Mouse (Mus musculus): Measurements from ENCODE around the gene Tac2. TPM values are rescaled to one million over a fixed set of nuclear protein-coding genes. Genes with fewer than 3 reads are reported as not detected.
A peak's percentile ranks its signal among the peaks of the same experiment; 100 is the strongest.

Tac2 gene
- total and polyA plus RNA-seq, 2 experiments from 2014 or later, result 0.27 to 4.5 TPM

- ATAC-seq (ENCODE audit: low FRiP score), result no peak
- Histone ChIP-seq H3K4me3 (ENCODE audit: low read depth, low read length) (no peak overlapping the region), H3K27ac (ENCODE audit: low read depth, low read length) (no peak overlapping the region), H3K4me1 (ENCODE audit: insufficient read depth, low read length) (no peaks in the 10 kb centered on the region; the same call in 1 of the 2 replicates), H3K4me2 (ENCODE audit: low read depth, low read length, poor library complexity, severe bottlenecking) (no peak overlapping the region), H3K9ac (replicated peaks; ENCODE audit: low read length, poor library complexity, severe bottlenecking) (no peak overlapping the region), H3K36me3 (ENCODE audit: insufficient read depth, low read length) (peaks cover 13% of the 10 kb centered on the region), H3K9me3 (ENCODE audit: low read length) (no peaks in the 10 kb centered on the region), H3K27me3 (ENCODE audit: insufficient read depth, low read length) (no peaks in the 10 kb centered on the region)
- TF ChIP-seq CTCF (IDR thresholded peaks at IDR 0.05), result no peak
- no peak for DNase-seq (ENCODE audit: low spot score)
- 18% methylated on average over 2 of the region's 2 CpGs for WGBS
These were observed 13.3 kb downstream of the Tac2 start for GRCm38 (mm10) chr10:127737552-127737951.

- H3K9ac ChIP-seq (replicated peaks; ENCODE audit: low read length, poor library complexity, severe bottlenecking), result no peak overlapping the region
- H3K4me3 ChIP-seq (ENCODE audit: low read depth, low read length), result no peak overlapping the region
- H3K4me2 ChIP-seq (ENCODE audit: low read depth, low read length, poor library complexity, severe bottlenecking), result no peak overlapping the region
- peaks cover 21% of the 10 kb centered on the region for H3K36me3 ChIP-seq (ENCODE audit: insufficient read depth, low read length)
- 54% methylated on average over 13 of the region's 13 CpGs for WGBS
- no peaks in the 10 kb centered on the region; the same call in 1 of the 2 replicates for H3K4me1 ChIP-seq (ENCODE audit: insufficient read depth, low read length)
- DNase-seq (ENCODE audit: low spot score), result no peak
- no peaks in the 10 kb centered on the region for H3K9me3 ChIP-seq (ENCODE audit: low read length)
- H3K27ac ChIP-seq (ENCODE audit: low read depth, low read length), result no peak overlapping the region
- TF ChIP-seq CTCF (IDR thresholded peaks at IDR 0.05), result peak; percentile 78
- no peaks in the 10 kb centered on the region for H3K27me3 ChIP-seq (ENCODE audit: insufficient read depth, low read length)
- no peak for ATAC-seq (ENCODE audit: low FRiP score)
These were observed 14.0 kb downstream of the Tac2 start for GRCm38 (mm10) chr10:127738151-127738882.

GRCm38 (mm10) chr10:127739083-127739660 is 14.9 kb downstream of the Tac2 start, which contains the start of gene Zbtb39:
Zbtb39 (plus strand) TSS chr10:127739538.
- peak; percentile 82 for ATAC-seq (ENCODE audit: low FRiP score)
- H3K9ac ChIP-seq (replicated peaks; ENCODE audit: low read length, poor library complexity, severe bottlenecking), result peak within 1 kb of the TSS; percentile 94
- H3K4me3 ChIP-seq (ENCODE audit: low read depth, low read length), result peak within 1 kb of the TSS; percentile 69
- peak within 1 kb of the TSS; percentile 69 for H3K4me2 ChIP-seq (ENCODE audit: low read depth, low read length, poor library complexity, severe bottlenecking)
- peak; percentile 64 for TF ChIP-seq CTCF (IDR thresholded peaks at IDR 0.05)
- no peaks in the 10 kb centered on the region for H3K27me3 ChIP-seq (ENCODE audit: insufficient read depth, low read length)
- H3K4me1 ChIP-seq (ENCODE audit: insufficient read depth, low read length), result no peaks in the 10 kb centered on the region; the same call in 1 of the 2 replicates
- H3K9me3 ChIP-seq (ENCODE audit: low read length), result no peaks in the 10 kb centered on the region
- H3K27ac ChIP-seq (ENCODE audit: low read depth, low read length), result peak within 1 kb of the TSS; percentile 77
- DNase-seq (ENCODE audit: low spot score), result peak; percentile 75
- 1% methylated on average over 18 of the region's 61 CpGs for WGBS
- H3K36me3 ChIP-seq (ENCODE audit: insufficient read depth, low read length), result peaks cover 29% of the 10 kb centered on the region

- DNase-seq (ENCODE audit: low spot score), result no peak
- ATAC-seq (ENCODE audit: low FRiP score), result peak; percentile 47
- peak overlapping the region; percentile 69 for H3K4me3 ChIP-seq (ENCODE audit: low read depth, low read length)
- under 1% methylated on average over 38 of the region's 55 CpGs for WGBS
- peak overlapping the region; percentile 77 for H3K27ac ChIP-seq (ENCODE audit: low read depth, low read length)
- no peaks in the 10 kb centered on the region; the same call in 1 of the 2 replicates for H3K4me1 ChIP-seq (ENCODE audit: insufficient read depth, low read length)
- no peaks in the 10 kb centered on the region for H3K27me3 ChIP-seq (ENCODE audit: insufficient read depth, low read length)
- no peak for TF ChIP-seq CTCF (IDR thresholded peaks at IDR 0.05)
- peaks cover 35% of the 10 kb centered on the region for H3K36me3 ChIP-seq (ENCODE audit: insufficient read depth, low read length)
- H3K9ac ChIP-seq (replicated peaks; ENCODE audit: low read length, poor library complexity, severe bottlenecking), result peak overlapping the region; percentile 94
- H3K4me2 ChIP-seq (ENCODE audit: low read depth, low read length, poor library complexity, severe bottlenecking), result peak overlapping the region; percentile 69
- no peaks in the 10 kb centered on the region for H3K9me3 ChIP-seq (ENCODE audit: low read length)
These were observed 15.4 kb downstream of the Tac2 start for GRCm38 (mm10) chr10:127739661-127740161.

- ATAC-seq (ENCODE audit: low FRiP score) (no peak), DNase-seq (ENCODE audit: low spot score) (peak; percentile 56)
- peaks cover 55% of the 10 kb centered on the region for H3K36me3 ChIP-seq (ENCODE audit: insufficient read depth, low read length)
- no peak overlapping the region for H3K4me3 ChIP-seq (ENCODE audit: low read depth, low read length)
- H3K27ac ChIP-seq (ENCODE audit: low read depth, low read length), result no peak overlapping the region
- peak; percentile 68 for TF ChIP-seq CTCF (IDR thresholded peaks at IDR 0.05)
- 61% methylated on average over 5 of the region's 5 CpGs for WGBS
- no peaks in the 10 kb centered on the region for H3K27me3 ChIP-seq (ENCODE audit: insufficient read depth, low read length)
- no peaks in the 10 kb centered on the region for H3K9me3 ChIP-seq (ENCODE audit: low read length)
- H3K4me1 ChIP-seq (ENCODE audit: insufficient read depth, low read length), result no peaks in the 10 kb centered on the region; the same call in 1 of the 2 replicates
- H3K4me2 ChIP-seq (ENCODE audit: low read depth, low read length, poor library complexity, severe bottlenecking), result no peak overlapping the region
- H3K9ac ChIP-seq (replicated peaks; ENCODE audit: low read length, poor library complexity, severe bottlenecking), result no peak overlapping the region
These were observed 20.4 kb downstream of the Tac2 start for GRCm38 (mm10) chr10:127744661-127745060.

GRCm38 (mm10) chr10:127745886-127746285 is 21.6 kb downstream of the Tac2 start:
- no peak for TF ChIP-seq CTCF (IDR thresholded peaks at IDR 0.05)
- no peak for DNase-seq (ENCODE audit: low spot score)
- WGBS, result 84% methylated on average over 4 of the region's 5 CpGs
- H3K27me3 ChIP-seq (ENCODE audit: insufficient read depth, low read length), result no peaks in the 10 kb centered on the region
- H3K4me3 ChIP-seq (ENCODE audit: low read depth, low read length), result no peak overlapping the region
- H3K9ac ChIP-seq (replicated peaks; ENCODE audit: low read length, poor library complexity, severe bottlenecking), result no peak overlapping the region
- H3K4me1 ChIP-seq (ENCODE audit: insufficient read depth, low read length), result no peaks in the 10 kb centered on the region
- no peak overlapping the region for H3K4me2 ChIP-seq (ENCODE audit: low read depth, low read length, poor library complexity, severe bottlenecking)
- no peak for ATAC-seq (ENCODE audit: low FRiP score)
- H3K9me3 ChIP-seq (ENCODE audit: low read length), result no peaks in the 10 kb centered on the region
- peaks cover 55% of the 10 kb centered on the region for H3K36me3 ChIP-seq (ENCODE audit: insufficient read depth, low read length)
- no peak overlapping the region for H3K27ac ChIP-seq (ENCODE audit: low read depth, low read length)

All from midbrain, postnatal 0 days (tissue).